Mouse (Mus musculus): ENCODE measurements around the gene Agpat3. TPM values are rescaled to one million over a fixed set of nuclear protein-coding genes. Genes with fewer than 3 reads are reported as not detected.
A peak's percentile ranks its signal among the peaks of the same experiment; 100 is the strongest.
"Not testable (repeated sequence)": the region's sequence is repeated elsewhere in the genome, so short reads cannot be mapped to it uniquely, and the experiment has no call there.

The Agpat3 gene
- total RNA-seq, 2 experiments from 2014 or later, result 217 to 218 TPM

GRCm38 (mm10) chr10:78361951-78362350, 9.7 kb upstream of the Agpat3 start:
- peak in 1 of 2 experiments; percentile 62 for DNase-seq (ENCODE audit: low spot score in 2 of 2)

DNA sequence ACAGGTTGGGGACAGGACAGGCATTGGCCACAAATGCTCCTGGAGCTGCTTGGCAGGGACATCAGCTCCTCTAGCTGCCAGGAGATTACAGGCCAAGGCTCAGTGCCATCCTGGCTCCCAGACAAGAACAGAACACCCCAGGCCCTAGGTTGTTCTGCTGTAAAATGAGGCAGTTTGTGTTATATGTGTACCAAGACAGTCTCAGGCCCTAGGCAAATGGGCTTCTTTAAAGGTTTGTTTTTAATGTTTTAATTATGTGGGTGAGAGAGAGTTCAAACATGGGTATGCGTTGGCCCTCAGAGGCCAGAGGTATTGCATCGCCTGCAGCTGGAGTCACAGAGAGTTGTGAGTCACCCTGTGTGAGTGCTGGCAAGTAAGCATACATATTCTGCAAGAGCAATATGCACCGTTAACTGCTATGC, 8.0 kb upstream of the Agpat3 start:
- DNase-seq (ENCODE audit: low spot score in 2 of 2), result peak in 1 of 2 experiments; percentile 21

DNA sequence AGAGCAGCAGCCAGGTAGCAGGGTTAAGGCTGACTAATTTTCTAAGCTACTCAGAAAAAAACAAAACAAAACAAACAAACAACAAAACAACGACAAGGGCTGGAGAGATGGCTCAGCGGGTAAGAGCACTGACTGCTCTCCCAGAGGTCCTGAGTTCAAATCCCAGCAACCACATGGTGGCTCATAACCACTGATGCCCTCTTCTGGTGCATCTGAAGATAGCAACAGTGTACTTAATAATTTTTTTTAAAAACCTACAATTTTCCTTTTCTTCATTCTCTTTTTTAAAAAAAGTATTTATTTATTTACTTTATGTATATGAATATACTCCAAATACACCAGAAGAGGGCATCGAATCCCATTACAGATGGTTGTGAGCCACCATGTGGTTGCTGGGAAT, 6.7 kb upstream of the Agpat3 start:
- not testable (repeated sequence) for DNase-seq (ENCODE audit: low spot score in 2 of 2)

- no peak for DNase-seq (ENCODE audit: low spot score in 2 of 2)
These were observed 6.0 kb upstream of the Agpat3 start for GRCm38 (mm10) chr10:78358266-78358665.

DNA sequence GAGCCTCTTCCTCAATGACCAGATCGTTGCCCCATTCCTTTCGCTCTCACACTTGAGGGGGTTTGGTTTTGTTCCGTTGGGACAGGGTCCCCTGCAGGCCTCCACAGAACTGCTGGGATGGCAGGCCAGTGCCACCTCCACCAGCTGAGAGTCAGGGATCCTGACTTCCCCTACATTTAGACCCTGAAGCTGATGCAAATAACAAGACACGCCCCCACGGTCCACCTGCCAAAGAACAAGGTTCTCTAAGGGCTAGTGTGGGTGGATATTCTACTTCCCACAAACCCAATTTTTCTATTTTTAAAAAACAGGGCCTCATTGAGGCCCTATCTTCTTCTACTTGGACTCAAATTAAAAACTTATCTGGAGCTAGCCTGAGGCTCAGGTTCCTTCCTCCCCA, 5.5 kb upstream of the Agpat3 start:
- no peak for DNase-seq (ENCODE audit: low spot score in 2 of 2)

DNA sequence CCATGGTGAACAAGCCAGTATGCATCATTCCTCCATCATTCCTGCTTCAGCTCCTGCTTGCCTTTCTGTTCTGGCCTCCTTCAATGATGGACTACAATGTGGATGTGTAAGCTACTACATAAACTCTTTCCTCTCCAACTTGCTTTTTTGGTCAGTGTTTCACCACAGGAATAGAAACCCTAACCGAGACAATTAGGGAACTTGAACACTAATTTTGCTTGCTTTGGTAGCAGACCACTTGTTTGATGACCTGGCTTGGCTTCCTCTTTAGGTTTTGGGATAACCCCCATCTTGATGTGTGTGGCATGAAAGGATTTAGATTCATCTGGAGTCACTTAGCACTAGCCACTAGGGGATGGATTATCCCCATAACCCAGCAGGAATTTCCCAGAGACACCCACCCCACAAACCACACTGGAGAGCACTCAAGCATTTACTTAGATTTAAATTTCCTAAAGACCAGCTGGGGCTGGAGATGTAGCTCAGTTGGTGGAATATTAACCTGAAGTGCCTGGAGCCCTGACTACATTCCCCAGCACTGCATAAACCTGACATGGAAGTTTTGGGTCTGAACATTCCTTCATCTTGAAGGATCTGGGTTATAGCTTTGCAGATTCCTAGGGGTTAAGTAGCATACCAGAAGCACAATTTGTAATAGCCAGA, 3.8 kb upstream of the Agpat3 start:
- DNase-seq (ENCODE audit: low spot score in 2 of 2), result no peak

GRCm38 (mm10) chr10:78353196-78353595, 907 bp upstream of the Agpat3 start:
- DNase-seq (ENCODE audit: low spot score in 2 of 2), result no peak

DNA sequence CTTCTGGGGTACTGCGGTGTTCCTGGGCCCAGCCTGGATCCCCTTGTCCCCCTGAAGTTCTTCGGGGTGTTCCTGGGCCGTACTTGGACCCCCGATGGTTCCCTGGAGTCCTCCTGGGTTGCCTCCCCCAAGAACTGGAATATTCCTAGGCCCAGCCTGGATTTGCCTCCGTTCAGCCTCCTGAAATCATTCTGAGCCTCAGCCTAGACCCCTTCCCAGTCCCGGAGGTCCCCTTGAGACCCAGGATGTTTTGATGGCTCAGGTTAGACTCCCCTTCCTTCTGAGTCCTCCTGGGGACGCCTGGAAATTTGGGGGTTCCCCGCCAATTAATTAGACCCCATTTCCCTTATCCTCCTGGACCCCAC, 359 bp upstream of the Agpat3 start:
- DNase-seq (ENCODE audit: low spot score in 2 of 2), result no peak

DNA sequence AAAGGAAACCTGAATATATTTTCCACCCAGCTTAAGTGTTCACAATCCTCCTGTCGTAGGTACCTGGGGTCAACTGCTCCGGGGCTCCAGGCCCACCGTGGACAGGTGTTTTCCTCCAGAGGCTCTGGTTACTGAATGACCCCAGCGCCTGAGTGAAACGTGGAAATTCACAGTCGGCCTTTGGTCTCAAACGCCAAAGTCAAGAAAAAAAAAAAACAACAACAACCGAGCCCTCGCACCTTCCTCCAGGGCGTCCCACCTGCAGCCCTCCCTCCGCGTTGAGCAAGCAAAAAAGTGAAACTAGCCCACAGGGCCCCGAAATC, 764 bp downstream of the Agpat3 start:
- DNase-seq (ENCODE audit: low spot score in 2 of 2), result no peak

- no peak for DNase-seq (ENCODE audit: low spot score in 2 of 2)
These were observed 1.3 kb downstream of the Agpat3 start for GRCm38 (mm10) chr10:78350796-78351556.

GRCm38 (mm10) chr10:78349464-78350165, 2.7 kb downstream of the Agpat3 start:
- no peak for DNase-seq (ENCODE audit: low spot score in 2 of 2)

DNA sequence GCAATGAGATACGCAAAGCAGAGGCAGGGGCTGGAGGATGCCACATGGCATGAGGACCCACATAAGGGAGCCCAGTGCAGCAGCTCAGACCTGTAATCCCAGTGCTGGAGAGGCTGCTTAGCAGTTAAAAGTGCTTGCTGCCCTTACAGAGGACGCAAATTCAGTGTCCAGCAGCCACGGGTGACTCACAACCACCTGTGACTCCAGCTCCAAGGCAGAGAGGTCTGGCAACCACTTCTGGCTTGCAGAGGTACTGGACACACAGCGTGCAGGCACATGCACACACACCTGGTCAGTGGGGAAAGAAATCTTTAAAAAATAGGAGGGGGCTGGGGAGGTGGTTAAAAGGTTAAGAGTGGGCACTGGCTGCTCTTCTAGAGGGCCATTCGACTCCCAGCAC, 4.1 kb downstream of the Agpat3 start:
- DNase-seq (ENCODE audit: low spot score in 2 of 2), result no peak

DNA sequence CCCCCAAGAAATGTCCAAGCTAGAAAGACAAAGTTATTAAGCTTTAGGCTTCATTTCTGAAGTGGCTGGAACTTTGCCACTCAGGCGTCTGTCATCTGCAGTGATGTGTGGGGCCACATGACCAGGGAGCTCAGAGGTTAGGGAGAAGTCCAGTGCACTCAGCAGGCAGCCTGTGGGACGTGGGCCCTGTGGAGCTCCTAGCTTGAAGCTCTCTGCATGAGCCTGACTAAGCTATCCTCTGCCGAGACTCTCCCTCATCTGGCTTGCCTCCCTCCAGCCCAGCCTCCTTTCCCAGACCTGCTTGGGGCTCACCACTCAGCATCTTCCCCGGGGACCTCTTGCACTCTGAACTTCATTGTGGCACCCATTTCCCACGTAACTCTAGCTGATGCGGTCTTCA, 4.8 kb downstream of the Agpat3 start:
- no peak for DNase-seq (ENCODE audit: low spot score in 2 of 2)

DNA sequence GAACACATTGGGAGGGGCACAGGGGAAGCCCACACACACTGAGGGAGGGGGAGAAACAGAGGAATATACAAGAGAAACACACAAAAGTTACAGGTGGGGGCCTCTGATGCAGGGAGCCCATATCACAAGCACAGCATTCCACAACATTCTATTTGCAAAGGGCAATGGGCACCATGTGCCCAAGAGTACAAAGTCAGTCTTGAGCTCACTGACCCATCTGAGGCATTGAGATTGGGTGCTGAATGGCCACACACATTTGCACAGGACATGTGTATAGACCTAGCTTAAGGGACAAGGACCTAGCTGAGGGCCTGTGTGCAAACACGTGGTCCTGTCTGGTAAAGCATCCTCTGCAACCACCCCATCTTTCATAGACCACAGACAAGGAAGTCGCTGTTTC, 6.8 kb downstream of the Agpat3 start:
- no peak for DNase-seq (ENCODE audit: low spot score in 2 of 2)

DNA sequence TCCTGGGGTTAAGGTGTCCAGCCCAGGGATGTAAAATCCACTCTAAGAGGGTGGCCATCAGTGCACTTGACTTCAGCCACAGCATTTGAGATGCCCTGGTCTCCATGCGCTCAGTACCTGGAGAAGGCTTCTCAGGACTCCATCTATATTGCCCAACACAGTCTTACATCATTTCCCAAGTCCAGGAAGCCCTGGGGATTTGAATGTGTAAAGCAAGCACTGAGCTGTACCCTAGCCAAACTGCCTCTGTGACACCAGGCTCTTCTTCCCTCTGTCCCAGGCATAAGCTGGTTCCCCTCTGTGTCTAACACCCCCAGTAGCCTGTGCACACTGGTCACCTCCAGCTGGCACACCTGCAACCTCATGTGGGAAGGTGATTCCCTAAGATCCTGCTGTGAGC, 10.2 kb downstream of the Agpat3 start:
- no peak for DNase-seq (ENCODE audit: low spot score in 2 of 2)

GRCm38 (mm10) chr10:78338180-78338579, 14.1 kb downstream of the Agpat3 start:
- DNase-seq (ENCODE audit: low spot score in 2 of 2), result no peak

- DNase-seq (ENCODE audit: low spot score in 2 of 2), result no peak
These were observed 17.2 kb downstream of the Agpat3 start for GRCm38 (mm10) chr10:78334923-78335561.

GRCm38 (mm10) chr10:78331577-78331976, 20.7 kb downstream of the Agpat3 start:
- DNase-seq (ENCODE audit: low spot score in 2 of 2), result no peak

GRCm38 (mm10) chr10:78329305-78329704, 23.0 kb downstream of the Agpat3 start:
- no peak for DNase-seq (ENCODE audit: low spot score in 2 of 2)

DNA sequence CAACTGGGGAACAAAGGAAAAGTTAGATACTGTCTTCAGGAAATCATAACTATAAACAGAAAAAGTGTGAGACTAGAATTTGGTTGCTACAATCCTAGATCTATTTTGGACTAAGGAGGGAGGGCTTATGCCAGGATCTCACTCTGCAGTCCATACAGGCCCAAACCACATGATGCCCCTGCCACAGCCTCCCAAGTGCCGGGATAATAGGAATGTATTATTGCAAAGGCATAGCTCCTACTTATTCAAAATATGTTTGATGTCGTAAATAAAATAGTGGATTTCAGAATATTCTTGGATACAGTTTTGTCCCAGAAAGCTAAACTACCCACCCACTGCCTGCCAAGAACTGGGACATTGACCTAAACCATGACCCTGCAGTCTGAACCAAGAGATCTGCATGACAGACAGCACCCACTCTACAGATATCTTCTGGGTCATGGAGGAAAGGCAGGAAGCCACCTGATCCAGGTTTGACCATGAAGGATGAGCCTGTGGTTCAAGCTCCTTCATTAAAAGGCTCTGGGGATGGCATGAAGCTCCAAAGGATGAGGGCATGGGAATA, 24.2 kb downstream of the Agpat3 start:
- DNase-seq (ENCODE audit: low spot score in 2 of 2), result no peak

GRCm38 (mm10) chr10:78325916-78326647, 26.2 kb downstream of the Agpat3 start:
- DNase-seq (ENCODE audit: low spot score in 2 of 2), result peak in 1 of 2 experiments; percentile 41
